Mouse (Mus musculus) forebrain, embryonic 15.5 days (tissue): ENCODE results near the gene Dmrtc2. TPM values are rescaled to one million over a fixed set of nuclear protein-coding genes. Genes with fewer than 3 reads are reported as not detected.

ENCODE experiments used
- ATAC-seq: fragments of 200-750 bp; cut with Nextera tagmentation; replicated peaks from 2 replicates; pipeline ENCODE4 v1.8.0; 2017; ENCODE audit warnings: mild to moderate bottlenecking, moderate TSS enrichment, moderate library complexity
- H3K27ac ChIP-seq: fragments of 300-500 bp; sonication (generic); replicated peaks from 2 replicates; pipeline ENCODE4 v1.5.1; 2015; ENCODE audit warnings: mild to moderate bottlenecking, inconsistent platforms
- H3K27me3 ChIP-seq: fragments of 300-500 bp; sonication (generic); 2 replicates; pipeline ENCODE4 v1.6.1; 2015; ENCODE audit warnings: inconsistent platforms
- H3K36me3 ChIP-seq: fragments of 300-500 bp; sonication (generic); 2 replicates; pipeline ENCODE4 v1.6.1; 2015; ENCODE audit warnings: mild to moderate bottlenecking, inconsistent platforms
- H3K4me1 ChIP-seq: fragments of 300-500 bp; sonication (generic); 2 replicates; pipeline ENCODE4 v1.6.1; 2015; ENCODE audit warnings: inconsistent platforms
- H3K4me2 ChIP-seq: fragments of 300-500 bp; sonication (generic); replicated peaks from 2 replicates; pipeline ENCODE4 v1.6.1; 2015; ENCODE audit warnings: mild to moderate bottlenecking, inconsistent platforms
- H3K4me3 ChIP-seq: fragments of 300-500 bp; sonication (generic); 2 replicates; pipeline ENCODE4 v1.5.1; 2015; ENCODE audit warnings: mild to moderate bottlenecking, inconsistent platforms
- H3K9ac ChIP-seq: fragments of 300-500 bp; sonication (generic); replicated peaks from 2 replicates; pipeline ENCODE4 v1.6.1; 2015; ENCODE audit warnings: mild to moderate bottlenecking, inconsistent platforms
- H3K9me3 ChIP-seq: fragments of 300-500 bp; sonication (generic); 2 replicates; pipeline ENCODE4 v1.6.1; 2016; ENCODE audit warnings: inconsistent platforms
- WGBS: fragments of 180-500 bp; shearing (Covaris S2); methylation state at CpG from one replicate; pipeline ENCODE4 v1.1.7; 2015; ENCODE audit warnings: mixed read lengths; 5-methylcytosine and 5-hydroxymethylcytosine counted together
- polyA plus RNA-seq: library from polyadenylated mRNA; unstranded; fragments of >200 nt; fragmentation: Nextera tagmentation; extraction: Ambion mirVana; gene quantifications from 2 replicates; pipeline ENCODE4 v1.2.1, GENCODE M21; 2015

The Dmrtc2 gene
- polyA plus RNA-seq, 1 experiment from 2014 or later, result not detected

DNA sequence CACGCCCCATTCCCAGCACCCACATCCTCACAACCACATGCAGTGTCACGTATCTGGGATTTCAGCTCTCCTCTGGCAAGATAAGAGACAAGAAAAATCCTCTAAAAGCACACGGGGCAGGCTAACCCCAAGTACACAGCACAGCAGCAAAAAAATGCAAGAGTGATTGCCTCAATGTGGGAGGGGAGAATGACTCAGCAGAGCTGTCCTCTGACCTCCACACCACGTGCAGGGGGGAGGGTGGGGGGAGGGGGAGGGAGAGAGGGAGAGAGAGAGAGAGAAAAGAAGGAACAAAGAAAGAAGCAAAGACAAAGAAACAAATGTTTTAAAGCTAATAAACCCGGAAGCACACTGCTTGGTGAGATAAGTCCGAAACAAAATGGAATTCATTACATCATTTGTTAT, 19.0 kb upstream of the Dmrtc2 start:
- WGBS, result 40% methylated on average over 6 of the region's 6 CpGs
- Histone ChIP-seq H3K27ac (no peak overlapping the region), H3K27me3 (no peaks in the 10 kb centered on the region), H3K9ac (no peak overlapping the region), H3K9me3 (no peaks in the 10 kb centered on the region), H3K36me3 (no peaks in the 10 kb centered on the region), H3K4me1 (peaks cover 1% of the 10 kb centered on the region), H3K4me3 (no peak overlapping the region), H3K4me2 (no peak overlapping the region)
- no peak for ATAC-seq

DNA sequence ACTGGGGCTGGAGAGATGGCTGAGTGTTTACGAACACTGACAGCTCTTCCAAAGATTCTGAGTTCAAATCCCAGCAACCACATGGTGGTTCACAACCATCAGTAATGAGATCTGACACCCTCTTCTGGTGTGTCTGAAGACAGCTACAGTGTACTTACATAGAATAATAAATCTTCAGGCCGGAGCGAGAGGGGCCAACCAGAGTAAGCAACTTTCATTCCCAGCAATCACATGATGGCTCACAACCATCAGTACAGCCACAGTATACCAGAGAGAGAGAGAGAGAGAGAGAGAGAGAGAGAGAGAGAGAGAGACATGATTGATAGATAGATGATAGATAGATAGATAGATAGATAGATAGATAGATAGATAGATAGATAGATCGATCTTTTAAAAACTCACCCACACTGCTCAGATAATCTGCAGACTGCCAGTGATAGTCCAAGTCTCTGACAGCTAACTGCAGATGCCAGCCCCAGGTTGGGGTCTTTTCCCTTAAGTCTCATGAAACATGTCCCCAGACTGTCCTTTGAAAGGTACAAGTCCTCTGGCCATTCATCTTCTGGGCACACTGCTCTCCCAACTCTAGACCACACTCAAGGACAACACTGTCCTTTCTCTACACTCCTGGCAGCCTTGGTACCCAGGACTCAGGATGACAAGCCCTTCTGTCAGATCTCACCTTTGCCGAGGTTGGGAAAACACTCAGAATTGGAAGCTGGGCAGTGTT, 18.1 kb upstream of the Dmrtc2 start:
- H3K27me3 ChIP-seq, result no peaks in the 10 kb centered on the region
- no peaks in the 10 kb centered on the region for H3K4me1 ChIP-seq
- 80% methylated on average over 5 of the region's 5 CpGs for WGBS
- H3K4me2 ChIP-seq, result no peak overlapping the region
- no peaks in the 10 kb centered on the region for H3K9me3 ChIP-seq
- H3K9ac ChIP-seq, result no peak overlapping the region
- ATAC-seq, result no peak
- no peaks in the 10 kb centered on the region for H3K36me3 ChIP-seq
- H3K27ac ChIP-seq, result no peak overlapping the region
- H3K4me3 ChIP-seq, result no peak overlapping the region

DNA sequence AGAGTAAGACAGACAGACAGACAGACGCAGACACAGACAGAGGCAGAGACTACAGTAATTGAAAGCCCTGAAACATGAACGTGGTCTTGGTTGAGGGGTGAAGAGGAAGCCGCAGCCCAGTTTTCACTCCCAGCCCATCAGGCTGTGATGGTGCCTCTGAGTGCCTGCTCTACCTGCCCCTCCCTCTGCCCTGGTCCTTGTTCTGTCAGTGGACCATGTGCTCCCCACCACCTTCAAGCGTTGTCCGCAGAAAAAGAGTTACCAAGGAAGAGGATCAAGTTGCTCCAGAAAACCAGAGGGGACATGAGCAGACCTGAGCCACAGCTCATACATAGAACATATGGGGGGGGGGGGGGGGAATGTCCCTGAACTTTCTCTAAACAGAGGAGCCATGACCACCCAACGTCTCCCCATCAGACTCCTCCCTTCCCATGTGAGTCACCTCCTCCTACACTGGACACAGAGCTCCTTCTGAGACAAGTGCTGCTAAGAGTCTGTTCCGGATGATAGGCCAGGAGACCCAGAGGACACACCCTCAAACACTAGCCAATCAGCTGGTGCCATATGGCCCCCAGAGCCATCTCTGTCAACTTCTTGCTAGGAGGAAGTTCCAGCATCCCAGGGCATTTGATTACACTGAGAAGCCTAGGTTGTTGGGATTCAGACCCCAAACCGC, 17.2 kb upstream of the Dmrtc2 start:
- no peak overlapping the region for H3K4me3 ChIP-seq
- no peaks in the 10 kb centered on the region for H3K4me1 ChIP-seq
- no peak overlapping the region for H3K9ac ChIP-seq
- H3K27ac ChIP-seq, result no peak overlapping the region
- no peak overlapping the region for H3K4me2 ChIP-seq
- H3K27me3 ChIP-seq, result no peaks in the 10 kb centered on the region
- H3K9me3 ChIP-seq, result no peaks in the 10 kb centered on the region
- 83% methylated on average over 8 of the region's 8 CpGs for WGBS
- ATAC-seq, result no peak
- no peaks in the 10 kb centered on the region for H3K36me3 ChIP-seq

DNA sequence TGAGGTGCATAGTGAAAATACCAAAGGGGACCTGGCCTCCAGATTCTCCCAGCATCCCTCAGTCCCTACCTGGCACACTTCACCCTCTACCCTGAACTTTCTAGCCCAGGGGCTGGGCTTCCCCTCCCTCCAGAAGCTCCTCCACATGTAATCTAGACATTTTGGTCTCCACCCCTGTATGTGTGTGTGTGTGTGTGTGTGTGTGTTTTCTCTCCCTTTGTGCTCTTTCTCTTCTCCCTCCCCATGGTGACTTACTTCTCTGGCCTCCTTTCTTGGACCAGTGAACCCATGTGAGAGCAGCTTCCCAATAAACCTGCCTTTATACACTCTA, 16.7 kb upstream of the Dmrtc2 start:
- ATAC-seq, result no peak
- no peaks in the 10 kb centered on the region for H3K9me3 ChIP-seq

DNA sequence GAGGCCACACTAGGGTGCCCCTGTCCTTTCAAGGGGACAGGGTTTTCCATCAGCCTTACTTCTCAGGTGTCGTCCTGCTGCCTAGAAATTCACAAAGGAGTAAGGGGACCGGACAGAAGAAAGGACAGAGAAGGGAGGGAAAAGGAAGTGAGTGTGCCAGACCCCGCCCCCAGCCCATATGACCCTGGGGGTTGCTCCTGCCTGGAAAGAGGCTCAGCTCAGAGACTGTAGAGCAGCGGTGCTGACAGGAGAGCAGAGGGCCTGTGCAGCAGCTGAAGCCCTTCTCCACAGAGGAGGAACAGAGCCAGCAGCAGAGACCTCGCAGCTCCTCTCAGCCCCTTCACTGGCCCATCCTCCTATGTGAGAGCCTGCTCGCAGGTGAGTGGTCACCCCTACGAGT, 16.2 kb upstream of the Dmrtc2 start:
- no peaks in the 10 kb centered on the region for H3K27me3 ChIP-seq
- no peak overlapping the region for H3K27ac ChIP-seq
- WGBS, result 35% methylated on average over 7 of the region's 7 CpGs
- no peaks in the 10 kb centered on the region for H3K36me3 ChIP-seq
- ATAC-seq, result no peak
- H3K9me3 ChIP-seq, result no peaks in the 10 kb centered on the region
- no peak overlapping the region for H3K4me2 ChIP-seq
- no peak overlapping the region for H3K4me3 ChIP-seq
- no peak overlapping the region for H3K9ac ChIP-seq
- no peaks in the 10 kb centered on the region for H3K4me1 ChIP-seq

More for the DNA sequence above, 16.7 kb upstream of the Dmrtc2 start:
- no peak overlapping the region for H3K4me2 ChIP-seq
- H3K4me3 ChIP-seq, result no peak overlapping the region
- no peak overlapping the region for H3K9ac ChIP-seq
- H3K36me3 ChIP-seq, result no peaks in the 10 kb centered on the region
- no peak overlapping the region for H3K27ac ChIP-seq
- no peaks in the 10 kb centered on the region for H3K4me1 ChIP-seq
- no peaks in the 10 kb centered on the region for H3K27me3 ChIP-seq

DNA sequence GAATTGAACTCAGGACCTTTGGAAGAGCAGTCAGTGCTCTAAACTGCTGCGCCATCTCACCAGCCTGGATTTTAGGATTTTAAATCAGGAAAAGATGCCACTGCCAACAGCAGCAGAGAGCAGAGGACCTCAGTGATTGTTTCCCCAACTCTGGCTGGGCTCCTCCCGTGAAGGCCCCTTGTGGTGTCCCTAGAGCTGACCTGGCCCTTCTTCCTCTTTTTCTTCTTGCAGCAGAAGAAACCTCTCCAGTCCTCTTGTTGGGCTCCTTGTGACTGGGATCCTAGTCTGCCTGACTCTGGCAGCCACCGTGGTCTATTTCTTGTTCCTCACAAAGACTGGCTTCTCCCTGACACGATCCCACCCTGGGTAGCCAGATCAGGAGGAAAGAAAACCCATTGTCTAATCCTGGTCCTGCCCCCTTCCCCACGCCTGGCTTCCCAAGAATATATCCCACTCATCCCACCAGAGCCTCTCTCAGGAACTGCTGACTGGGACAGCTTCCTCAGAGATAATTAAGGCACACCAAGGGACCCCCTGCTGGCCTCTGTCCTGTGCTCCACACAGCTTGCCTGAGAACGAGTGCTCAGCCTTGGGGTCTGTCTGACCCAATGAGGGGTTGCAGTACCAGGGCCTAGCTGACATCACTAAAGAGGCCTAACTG, 13.3 kb upstream of the Dmrtc2 start:
- no peaks in the 10 kb centered on the region for H3K4me1 ChIP-seq
- ATAC-seq, result no peak
- H3K9me3 ChIP-seq, result no peaks in the 10 kb centered on the region
- WGBS, result 31% methylated on average over 6 of the region's 6 CpGs
- no peak overlapping the region for H3K4me3 ChIP-seq
- H3K27ac ChIP-seq, result no peak overlapping the region
- no peaks in the 10 kb centered on the region for H3K36me3 ChIP-seq
- H3K9ac ChIP-seq, result no peak overlapping the region
- H3K27me3 ChIP-seq, result no peaks in the 10 kb centered on the region
- no peak overlapping the region for H3K4me2 ChIP-seq

DNA sequence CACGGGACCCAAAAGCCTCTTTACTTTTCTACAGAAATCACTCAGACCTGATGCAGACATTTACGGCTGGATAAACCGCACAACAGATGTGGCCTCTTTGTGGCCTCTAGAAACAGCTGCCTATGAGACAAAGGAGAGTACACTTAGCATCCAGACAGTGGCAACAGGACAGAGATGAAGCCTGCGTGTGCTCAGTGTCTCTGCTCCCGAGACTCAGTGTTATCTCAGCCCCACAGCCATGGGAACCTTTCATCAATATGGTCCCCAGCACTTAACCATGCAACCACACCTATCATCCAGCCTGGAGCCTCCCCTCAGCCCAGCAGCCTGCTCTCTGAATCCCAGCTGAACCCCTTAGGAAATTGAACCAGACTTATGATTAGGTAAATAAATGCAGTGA, 10.6 kb upstream of the Dmrtc2 start:
- Histone ChIP-seq H3K4me3 (no peak overlapping the region), H3K9ac (no peak overlapping the region), H3K36me3 (no peaks in the 10 kb centered on the region), H3K4me1 (no peaks in the 10 kb centered on the region), H3K27me3 (no peaks in the 10 kb centered on the region), H3K4me2 (no peak overlapping the region), H3K9me3 (no peaks in the 10 kb centered on the region), H3K27ac (no peak overlapping the region)
- ATAC-seq, result no peak
- 79% methylated on average over 5 of the region's 5 CpGs for WGBS

DNA sequence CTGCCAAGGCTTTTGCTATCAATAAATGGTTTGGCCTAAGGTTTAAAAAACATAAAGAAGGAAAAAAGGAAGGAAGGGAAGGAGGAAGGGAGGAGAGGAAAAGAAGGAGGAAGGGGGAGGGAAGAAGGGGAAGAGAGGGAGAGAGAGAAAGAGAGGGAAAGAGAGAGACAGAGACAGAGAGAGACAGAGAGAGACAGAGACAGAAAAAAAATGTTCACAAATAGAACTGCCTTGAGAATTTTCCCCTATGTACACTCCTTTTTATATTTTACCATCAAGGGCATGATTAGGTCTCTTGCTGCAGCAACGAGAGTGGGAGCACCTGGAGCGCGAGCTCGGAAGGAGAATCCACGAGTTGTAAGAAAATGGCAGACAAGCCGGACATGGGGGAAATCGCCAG, 7.9 kb upstream of the Dmrtc2 start, which contains the start of gene Gm9844:
Gene Gm9844 (plus strand): TSS at position 301 of the 400 bp plus-strand sequence.
- H3K9ac ChIP-seq, result no peak within 1 kb of the TSS
- no peak within 1 kb of the TSS for H3K27ac ChIP-seq
- no peaks in the 10 kb centered on the region for H3K4me1 ChIP-seq
- no peaks in the 10 kb centered on the region for H3K27me3 ChIP-seq
- no peak for ATAC-seq
- no peak within 1 kb of the TSS for H3K4me2 ChIP-seq
- H3K9me3 ChIP-seq, result no peaks in the 10 kb centered on the region
- H3K36me3 ChIP-seq, result no peaks in the 10 kb centered on the region
- no peak within 1 kb of the TSS for H3K4me3 ChIP-seq
- 84% methylated on average over 7 of the region's 7 CpGs for WGBS

DNA sequence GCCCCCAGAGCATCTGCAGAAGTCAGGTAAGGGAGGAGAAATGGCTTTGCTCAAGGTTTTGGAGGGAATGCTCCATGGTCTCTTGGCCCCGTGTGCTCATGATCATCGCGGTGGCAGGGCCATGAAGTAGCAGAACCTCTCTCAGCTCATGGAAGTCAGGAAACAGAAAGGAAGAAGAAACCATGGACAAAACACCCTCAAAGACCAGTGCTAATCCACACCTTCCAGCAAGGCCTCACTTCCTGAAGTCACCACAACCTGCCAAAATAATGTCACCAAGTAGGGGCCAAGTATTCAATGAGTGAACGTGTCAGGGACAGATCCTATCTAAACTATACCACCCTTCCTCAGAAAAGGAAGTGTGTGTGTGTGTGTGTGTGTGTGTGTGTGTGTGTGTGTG, 7.0 kb upstream of the Dmrtc2 start:
- Histone ChIP-seq H3K4me3 (no peak overlapping the region), H3K9me3 (no peaks in the 10 kb centered on the region), H3K9ac (no peak overlapping the region), H3K36me3 (no peaks in the 10 kb centered on the region), H3K4me2 (no peak overlapping the region), H3K27ac (no peak overlapping the region), H3K4me1 (no peaks in the 10 kb centered on the region), H3K27me3 (no peaks in the 10 kb centered on the region)
- 84% methylated on average over 4 of the region's 4 CpGs for WGBS
- no peak for ATAC-seq

DNA sequence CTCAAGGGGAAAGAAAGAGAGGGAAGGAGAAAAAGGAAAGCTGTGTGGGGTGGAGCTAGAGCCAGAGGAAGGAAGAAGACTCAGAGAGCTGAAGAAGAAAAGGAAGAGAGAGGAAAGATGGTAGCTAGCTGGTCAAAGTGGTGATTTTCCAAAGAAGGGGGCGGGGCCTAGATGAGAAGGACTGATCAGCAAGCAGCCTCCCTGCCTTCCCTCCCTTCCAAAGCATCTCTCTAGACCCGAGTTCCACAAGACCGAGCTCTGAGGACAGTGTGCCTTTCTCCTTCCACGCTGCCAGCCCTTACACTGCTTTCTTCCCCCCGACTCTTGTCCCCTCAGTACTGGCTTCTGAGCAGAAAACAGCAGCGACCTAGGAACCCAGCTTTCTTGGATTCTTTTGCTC, 5.7 kb upstream of the Dmrtc2 start:
- Histone ChIP-seq H3K27ac (no peak overlapping the region), H3K27me3 (no peaks in the 10 kb centered on the region), H3K4me3 (no peak overlapping the region), H3K9me3 (no peaks in the 10 kb centered on the region), H3K4me2 (no peak overlapping the region), H3K9ac (no peak overlapping the region), H3K4me1 (peaks cover 3% of the 10 kb centered on the region; the same call in 1 of the 2 replicates), H3K36me3 (no peaks in the 10 kb centered on the region)
- no peak for ATAC-seq
- 27% methylated on average over 6 of the region's 6 CpGs for WGBS

DNA sequence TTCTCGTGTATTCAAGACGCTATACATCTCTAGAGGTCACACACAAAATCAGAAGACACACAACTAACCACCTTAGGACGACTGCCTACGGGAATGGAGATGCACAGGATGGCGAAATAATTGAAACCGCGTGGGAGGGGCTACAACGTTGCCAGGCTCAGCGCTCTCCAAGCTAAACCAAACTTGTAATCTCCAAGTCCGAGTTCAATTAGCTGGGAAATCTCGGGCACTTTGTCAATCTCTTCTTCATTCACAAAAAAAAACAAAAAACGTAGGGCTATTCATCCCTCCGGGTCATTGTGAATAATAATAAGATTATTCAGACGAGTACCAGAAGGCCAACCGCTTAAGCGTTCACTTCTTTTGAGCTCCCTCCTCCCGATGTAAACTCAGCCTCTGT, 777 bp upstream of the Dmrtc2 start:
- 20% methylated on average over 17 of the region's 17 CpGs for WGBS
- H3K27me3 ChIP-seq, result no peaks in the 10 kb centered on the region

DNA sequence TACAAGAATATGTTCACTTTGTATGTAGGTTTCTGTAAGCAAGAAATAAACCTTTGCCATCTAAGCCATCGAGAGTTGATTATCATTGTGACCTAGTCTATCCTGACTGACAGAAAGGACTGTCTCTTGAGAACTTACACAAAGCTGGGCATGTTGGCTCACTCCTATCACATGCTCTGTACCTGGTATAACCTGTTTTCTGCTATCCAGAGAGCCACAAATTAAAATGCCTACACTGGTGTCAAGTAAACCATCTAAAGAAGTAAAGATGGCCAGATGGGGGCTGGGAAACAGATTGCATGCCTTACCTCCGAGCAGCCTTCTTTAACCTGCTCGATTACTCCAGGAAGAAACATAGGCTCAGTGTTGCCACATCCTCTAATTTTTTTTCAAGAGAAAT, 7.7 kb downstream of the Dmrtc2 start:
- Histone ChIP-seq H3K27ac (no peak overlapping the region), H3K4me3 (no peak overlapping the region), H3K9me3 (no peaks in the 10 kb centered on the region), H3K36me3 (no peaks in the 10 kb centered on the region), H3K27me3 (no peaks in the 10 kb centered on the region), H3K4me2 (no peak overlapping the region), H3K9ac (no peak overlapping the region), H3K4me1 (no peaks in the 10 kb centered on the region)
- 82% methylated on average over 3 of the region's 3 CpGs for WGBS
- no peak for ATAC-seq

More for the DNA sequence above, 777 bp upstream of the Dmrtc2 start:
- ATAC-seq, result no peak
- Histone ChIP-seq H3K36me3 (no peaks in the 10 kb centered on the region), H3K4me1 (peaks cover 8% of the 10 kb centered on the region), H3K4me3 (no peak overlapping the region), H3K9me3 (no peaks in the 10 kb centered on the region), H3K4me2 (no peak overlapping the region), H3K27ac (no peak overlapping the region), H3K9ac (no peak overlapping the region)
